ENCODE assay signal across 12 mouse cellular contexts in genomic region chr12:74848611-74849347, GRCm38 (mm10).
A peak's percentile ranks its signal among the peaks of the same experiment; 100 is the strongest.
DNase-seq lines count a peak whose midpoint lies in the region; ATAC-seq and TF ChIP-seq lines count a peak whose summit lies in the region.
"Had no signal": no experiment of that assay in that cellular context is flagged by ENCODE, and none has a peak within 500 bp of the region (broad histone marks: within the 10 kb centered on the region; RNA-seq: fewer than 3 reads in every experiment).

No protein-coding gene starts in this region.

- peak overlapping the region; percentile 33 for H3K4me2 ChIP-seq in forebrain, postnatal 0 days (ENCODE audit: low read depth)
- H3K4me2 ChIP-seq: limb, embryonic 15.5 days; neural tube, embryonic 13.5 days had no signal

- intact Hi-C loops in gastrocnemius, adult 2 months (cut with DNase I): no loop called here

- H3K27me3 ChIP-seq in forebrain, postnatal 0 days (ENCODE audit: insufficient read depth, low read length): no peaks in the 10 kb centered on the region
- H3K27me3 ChIP-seq: limb, embryonic 15.5 days; neural tube, embryonic 13.5 days had no signal

- H3K4me3 ChIP-seq in gastrocnemius, adult 2 months: peak overlapping the region; percentile 39
- no peak overlapping the region for H3K4me3 ChIP-seq in forebrain, postnatal 0 days (ENCODE audit: low read depth, low read length)
- H3K4me3 ChIP-seq: limb, embryonic 15.5 days; neural tube, embryonic 13.5 days had no signal

- no peak overlapping the region for H3K27ac ChIP-seq in gastrocnemius, adult 2 months
- no peak overlapping the region for H3K27ac ChIP-seq in forebrain, postnatal 0 days (ENCODE audit: low read depth, low read length)
- H3K27ac ChIP-seq: limb, embryonic 15.5 days; macrophage; neural tube, embryonic 13.5 days had no signal

- H3K9ac ChIP-seq in forebrain, postnatal 0 days: no peak overlapping the region
- H3K9ac ChIP-seq: limb, embryonic 15.5 days; neural tube, embryonic 13.5 days had no signal

- 42% methylated on average over 12 of the region's 12 CpGs for WGBS in forebrain, postnatal 0 days

- H3K4me1 ChIP-seq in forebrain, postnatal 0 days (ENCODE audit: insufficient read depth): peaks cover 7% of the 10 kb centered on the region; the same call in 1 of the 2 replicates
- H3K4me1 ChIP-seq: limb, embryonic 15.5 days had no signal

- TF ChIP-seq CTCF in gastrocnemius, adult 2 months (IDR thresholded peaks at IDR 0.05): no peak
- TF ChIP-seq CTCF in forebrain, postnatal 0 days (IDR thresholded peaks at IDR 0.05; ENCODE audit: low read depth): no peak

- ATAC-seq in forebrain, postnatal 0 days: peak; percentile 88
- no peak for ATAC-seq in erythroid progenitor cell, adult 5-6 weeks (replicated peaks; ENCODE audit: low FRiP score, poor library complexity, severe bottlenecking)

- no peaks in the 10 kb centered on the region for H3K9me3 ChIP-seq in forebrain, postnatal 0 days (ENCODE audit: low read length)
- H3K9me3 ChIP-seq: limb, embryonic 15.5 days; neural tube, embryonic 13.5 days had no signal

- no peaks in the 10 kb centered on the region for H3K36me3 ChIP-seq in forebrain, postnatal 0 days (ENCODE audit: insufficient read depth)
- H3K36me3 ChIP-seq: limb, embryonic 15.5 days; neural tube, embryonic 13.5 days had no signal

- peak; percentile 46 for DNase-seq in gastrocnemius, adult 2 months
- DNase-seq in gastrocnemius, adult 18-20 months (ENCODE audit: low spot score): no peak
- peak; percentile 81 for DNase-seq in forebrain, postnatal 0 days
- peak; percentile 72 to 83 for DNase-seq in layer of hippocampus, postnatal 14 days (ENCODE audit: low spot score in 2 of 2)
- DNase-seq in right cerebral cortex, postnatal 10 days (ENCODE audit: low spot score in 2 of 2): peak; percentile 92 to 94
- no peak for DNase-seq in ovary, postnatal 36 days (ENCODE audit: low spot score)
- DNase-seq in thymus, postnatal 0 days (ENCODE audit: low spot score): no peak
- DNase-seq: kidney, adult 11 months had no signal

Comparison
In these comparisons a context has a peak if more than half of its experiments do, and no peak if none do; other contexts are left out.
1. DNase-seq: peak in gastrocnemius, adult 2 months (single experiment), forebrain, postnatal 0 days (single experiment), layer of hippocampus, postnatal 14 days (2 of 2) and right cerebral cortex, postnatal 10 days (2 of 2); none in gastrocnemius, adult 18-20 months (single experiment), ovary, postnatal 36 days (single experiment) and thymus, postnatal 0 days (single experiment).